9 mouse cellular contexts compared by ENCODE assay signal in the genomic region with DNA sequence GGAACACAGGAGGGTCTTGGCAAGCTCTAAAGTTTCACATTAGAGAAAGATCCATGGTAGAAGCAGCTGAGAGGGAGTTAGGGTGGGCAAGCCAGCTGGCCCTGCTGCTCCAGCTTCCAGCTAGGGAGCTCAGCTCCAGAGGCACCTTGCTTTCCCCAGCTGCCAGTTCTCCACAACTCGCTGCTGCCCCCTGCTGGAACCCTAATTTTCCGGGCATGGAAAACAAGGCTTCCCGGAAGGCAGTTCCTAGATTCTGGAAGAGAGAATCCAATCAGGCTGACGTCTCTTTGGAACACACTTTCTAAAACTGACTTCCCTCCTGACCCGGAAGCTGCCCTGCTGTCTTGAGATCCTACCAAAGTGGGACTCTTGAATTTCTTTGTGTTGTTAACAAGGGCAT. TPM values are rescaled to one million over a fixed set of nuclear protein-coding genes. Genes with fewer than 3 reads are reported as not detected.
A peak's percentile ranks its signal among the peaks of the same experiment; 100 is the strongest.
DNase-seq lines count a peak whose midpoint lies in the region; ATAC-seq and TF ChIP-seq lines count a peak whose summit lies in the region.
"Had no signal": no experiment of that assay in that cellular context is flagged by ENCODE, and none has a peak within 500 bp of the region (broad histone marks: within the 10 kb centered on the region; RNA-seq: fewer than 3 reads in every experiment).

No protein-coding gene starts in this region.

- H3K4me1 ChIP-seq in E14TG2a.4 (replicated peaks; ENCODE audit: low read depth, low read length) = peaks cover 61% of the 10 kb centered on the region

- peak; percentile 88 for TF ChIP-seq CTCF in E14TG2a.4 (conservative IDR thresholded peaks at IDR 0.05; ENCODE audit: low read length)

- no peak overlapping the region for H3K4me3 ChIP-seq in E14TG2a.4 (replicated peaks; ENCODE audit: low read length)
- H3K4me3 ChIP-seq: limb, embryonic 12.5 days had no signal

- H3K36me3 ChIP-seq in E14TG2a.4 (ENCODE audit: insufficient read depth, low read length) = no peaks in the 10 kb centered on the region; the same call in 1 of the 2 replicates
- H3K36me3 ChIP-seq: limb, embryonic 12.5 days had no signal

- H3K27me3 ChIP-seq in E14TG2a.4 (ENCODE audit: insufficient read depth, low read length) = peaks cover 22% of the 10 kb centered on the region

- DNase-seq in adrenal gland, adult 18-20 months (ENCODE audit: low spot score in 2 of 2) = peak; percentile 96
- DNase-seq in embryo, embryonic 11 days = peak; percentile 90
- peak; percentile 84 for DNase-seq in layer of hippocampus, adult 9-10 months (ENCODE audit: low spot score)
- DNase-seq in lung, postnatal 25 days (ENCODE audit: low spot score) = peak; percentile 91
- DNase-seq in right cerebral cortex, postnatal 36 days (ENCODE audit: low spot score in 2 of 2) = peak; percentile 66 to 68
- DNase-seq in urinary bladder, postnatal 4 days (ENCODE audit: low spot score in 2 of 2) = peak; percentile 77 to 94

- no peaks in the 10 kb centered on the region for H3K9me3 ChIP-seq in E14TG2a.4 (ENCODE audit: low read length)
- H3K9me3 ChIP-seq: limb, embryonic 12.5 days had no signal

- peak; percentile 54 for ATAC-seq in granulocyte monocyte progenitor cell, adult 5-6 weeks (replicated peaks; ENCODE audit: poor library complexity, severe bottlenecking)

RNA-seq across cellular contexts. Expression of a gene that starts 13.4 kb away (rescaled TPM):
- total RNA-seq in adrenal gland, adult 18-20 months (2021) = 100 to 1,000 TPM; 296 to 352 TPM
- total RNA-seq in granulocyte monocyte progenitor cell, adult 5-6 weeks (2014; fragmentation: Nextera tagmentation) = 1.1 and 1.5 TPM in 2 replicates
- 0.93 and 1.6 TPM in 2 replicates for total RNA-seq in granulocyte monocyte progenitor cell, adult 5-6 weeks (2017)

RNA-seq across cellular contexts. Expression of a gene that starts 17.9 kb away (rescaled TPM):
- total RNA-seq in adrenal gland, adult 18-20 months (2021) = 100 to 1,000 TPM in 1 of 2 experiments, 10 to 100 TPM in 1; 87.0 to 102 TPM
- 51.6 and 54.7 TPM in 2 replicates for total RNA-seq in granulocyte monocyte progenitor cell, adult 5-6 weeks (2014; fragmentation: Nextera tagmentation)
- 52.1 and 80.7 TPM in 2 replicates for total RNA-seq in granulocyte monocyte progenitor cell, adult 5-6 weeks (2017)

RNA-seq across cellular contexts. Expression of a gene that starts 52.0 kb away (rescaled TPM):
- total RNA-seq in adrenal gland, adult 18-20 months (2021) = 100 to 1,000 TPM; 120 to 176 TPM
- 42.7 and 66.2 TPM in 2 replicates for total RNA-seq in granulocyte monocyte progenitor cell, adult 5-6 weeks (2014; fragmentation: Nextera tagmentation)
- total RNA-seq in granulocyte monocyte progenitor cell, adult 5-6 weeks (2017) = 16.8 and 17.9 TPM in 2 replicates

Comparison
In these comparisons a context has a peak if more than half of its experiments do, and no peak if none do; other contexts are left out.
1. RNA of a gene that starts 13.4 kb away (total RNA-seq): 296 to 352 TPM in adrenal gland, adult 18-20 months; 0.93 to 1.6 TPM in granulocyte monocyte progenitor cell, adult 5-6 weeks; every median in the first group is over 100 times any median in the second.
2. Peak in every context shown above with its lines, with median percentiles within 50 percentile points of each other: DNase-seq.